Mouse (Mus musculus): ENCODE data around the gene Cpeb1. TPM values are rescaled to one million over a fixed set of nuclear protein-coding genes. Genes with fewer than 3 reads are reported as not detected.

The Cpeb1 gene
- polyA plus RNA-seq, 2 experiments: 0.77 to 1.1 TPM

- Histone ChIP-seq H3K36me3 (ENCODE audit: control insufficient read depth, insufficient read depth, low read length) (no peaks in the 10 kb centered on the region), H3K27me3 (ENCODE audit: control insufficient read depth, insufficient read depth, low read length) (peaks cover 65% of the 10 kb centered on the region), H3K4me2 (replicated peaks; ENCODE audit: low read depth, low read length, severe bottlenecking) (peak overlapping the region; percentile 93), H3K9ac (ENCODE audit: low read depth, low read length, severe bottlenecking) (peak overlapping the region; percentile 36; the same call in 1 of the 2 replicates), H3K9me3 (ENCODE audit: control insufficient read depth, low read length) (no peaks in the 10 kb centered on the region), H3K4me3 (replicated peaks; ENCODE audit: low read length) (peak overlapping the region; percentile 48), H3K4me1 (ENCODE audit: control insufficient read depth, insufficient read depth, low read length) (peaks cover 17% of the 10 kb centered on the region), H3K27ac (replicated peaks; ENCODE audit: low read depth, low read length) (no peak overlapping the region)
- no peak; the same call in none of the 2 replicates for ATAC-seq (ENCODE audit: low FRiP score, low read depth)
- no peak for DNase-seq (ENCODE audit: low spot score)
- WGBS: 4% methylated on average over 23 of the region's 87 CpGs
- TF ChIP-seq POLR2A (IDR thresholded peaks at IDR 0.05; ENCODE audit: borderline replicate concordance, extremely low read depth, insufficient read depth, insufficient read length): no peak
Observed at GRCm38 (mm10) chr7:81454331-81455039, 780 bp downstream of the Cpeb1 start.

- H3K9me3 ChIP-seq (ENCODE audit: control insufficient read depth, low read length): no peaks in the 10 kb centered on the region
- no peak overlapping the region for H3K27ac ChIP-seq (replicated peaks; ENCODE audit: low read depth, low read length)
- H3K27me3 ChIP-seq (ENCODE audit: control insufficient read depth, insufficient read depth, low read length): peaks cover 65% of the 10 kb centered on the region
- no peak overlapping the region for H3K9ac ChIP-seq (ENCODE audit: low read depth, low read length, severe bottlenecking)
- H3K36me3 ChIP-seq (ENCODE audit: control insufficient read depth, insufficient read depth, low read length): no peaks in the 10 kb centered on the region
- no peak for TF ChIP-seq POLR2A (IDR thresholded peaks at IDR 0.05; ENCODE audit: borderline replicate concordance, extremely low read depth, insufficient read depth, insufficient read length)
- peak overlapping the region; percentile 93 for H3K4me2 ChIP-seq (replicated peaks; ENCODE audit: low read depth, low read length, severe bottlenecking)
- ATAC-seq (ENCODE audit: low FRiP score, low read depth): no peak
- H3K4me3 ChIP-seq (replicated peaks; ENCODE audit: low read length): peak overlapping the region; percentile 48
- peaks cover 17% of the 10 kb centered on the region for H3K4me1 ChIP-seq (ENCODE audit: control insufficient read depth, insufficient read depth, low read length)
- 3% methylated on average over 62 of the region's 84 CpGs for WGBS
- DNase-seq (ENCODE audit: low spot score): no peak
Observed at GRCm38 (mm10) chr7:81453443-81454274, 1.6 kb downstream of the Cpeb1 start.

- Histone ChIP-seq H3K27ac (replicated peaks; ENCODE audit: low read depth, low read length) (no peak overlapping the region), H3K4me1 (ENCODE audit: control insufficient read depth, insufficient read depth, low read length) (peaks cover 17% of the 10 kb centered on the region), H3K4me2 (replicated peaks; ENCODE audit: low read depth, low read length, severe bottlenecking) (peak overlapping the region; percentile 93), H3K27me3 (ENCODE audit: control insufficient read depth, insufficient read depth, low read length) (peaks cover 65% of the 10 kb centered on the region), H3K36me3 (ENCODE audit: control insufficient read depth, insufficient read depth, low read length) (no peaks in the 10 kb centered on the region), H3K4me3 (replicated peaks; ENCODE audit: low read length) (peak overlapping the region; percentile 48), H3K9ac (ENCODE audit: low read depth, low read length, severe bottlenecking) (no peak overlapping the region), H3K9me3 (ENCODE audit: control insufficient read depth, low read length) (no peaks in the 10 kb centered on the region)
- DNase-seq (ENCODE audit: low spot score): no peak
- ATAC-seq (ENCODE audit: low FRiP score, low read depth): no peak; the same call in 1 of the 2 replicates
- WGBS: 1% methylated on average over 21 of the region's 21 CpGs
- TF ChIP-seq POLR2A (IDR thresholded peaks at IDR 0.05; ENCODE audit: borderline replicate concordance, extremely low read depth, insufficient read depth, insufficient read length): no peak
Observed at GRCm38 (mm10) chr7:81452971-81453441, 2.3 kb downstream of the Cpeb1 start.

GRCm38 (mm10) chr7:81398957-81399356 lies 56.3 kb downstream of the Cpeb1 start:
- no peaks in the 10 kb centered on the region for H3K4me1 ChIP-seq (ENCODE audit: control insufficient read depth, insufficient read depth, low read length)
- H3K9me3 ChIP-seq (ENCODE audit: control insufficient read depth, low read length): no peaks in the 10 kb centered on the region
- DNase-seq (ENCODE audit: low spot score) (no peak), ATAC-seq (ENCODE audit: low FRiP score, low read depth) (no peak)
- H3K9ac ChIP-seq (ENCODE audit: low read depth, low read length, severe bottlenecking): no peak overlapping the region
- no peak for TF ChIP-seq POLR2A (IDR thresholded peaks at IDR 0.05; ENCODE audit: borderline replicate concordance, extremely low read depth, insufficient read depth, insufficient read length)
- no peak overlapping the region for H3K4me3 ChIP-seq (replicated peaks; ENCODE audit: low read length)
- H3K27me3 ChIP-seq (ENCODE audit: control insufficient read depth, insufficient read depth, low read length): no peaks in the 10 kb centered on the region
- H3K36me3 ChIP-seq (ENCODE audit: control insufficient read depth, insufficient read depth, low read length): no peaks in the 10 kb centered on the region
- no peak overlapping the region for H3K27ac ChIP-seq (replicated peaks; ENCODE audit: low read depth, low read length)
- no peak overlapping the region for H3K4me2 ChIP-seq (replicated peaks; ENCODE audit: low read depth, low read length, severe bottlenecking)
- 51% methylated on average over 2 of the region's 2 CpGs for WGBS

GRCm38 (mm10) chr7:81379363-81379762 lies 75.9 kb downstream of the Cpeb1 start:
- Histone ChIP-seq H3K4me1 (ENCODE audit: control insufficient read depth, insufficient read depth, low read length) (no peaks in the 10 kb centered on the region), H3K9ac (ENCODE audit: low read depth, low read length, severe bottlenecking) (no peak overlapping the region), H3K4me3 (replicated peaks; ENCODE audit: low read length) (no peak overlapping the region), H3K27ac (replicated peaks; ENCODE audit: low read depth, low read length) (no peak overlapping the region), H3K9me3 (ENCODE audit: control insufficient read depth, low read length) (no peaks in the 10 kb centered on the region), H3K36me3 (ENCODE audit: control insufficient read depth, insufficient read depth, low read length) (no peaks in the 10 kb centered on the region), H3K27me3 (ENCODE audit: control insufficient read depth, insufficient read depth, low read length) (no peaks in the 10 kb centered on the region), H3K4me2 (replicated peaks; ENCODE audit: low read depth, low read length, severe bottlenecking) (no peak overlapping the region)
- TF ChIP-seq POLR2A (IDR thresholded peaks at IDR 0.05; ENCODE audit: borderline replicate concordance, extremely low read depth, insufficient read depth, insufficient read length): no peak
- DNase-seq (ENCODE audit: low spot score) (no peak), ATAC-seq (ENCODE audit: low FRiP score, low read depth) (no peak)
- 76% methylated on average over 1 of the region's 1 CpGs for WGBS

All from limb, embryonic 14.5 days (tissue).